Comparison of ENCODE assay signal across 9 mouse cellular contexts in the genomic region with DNA sequence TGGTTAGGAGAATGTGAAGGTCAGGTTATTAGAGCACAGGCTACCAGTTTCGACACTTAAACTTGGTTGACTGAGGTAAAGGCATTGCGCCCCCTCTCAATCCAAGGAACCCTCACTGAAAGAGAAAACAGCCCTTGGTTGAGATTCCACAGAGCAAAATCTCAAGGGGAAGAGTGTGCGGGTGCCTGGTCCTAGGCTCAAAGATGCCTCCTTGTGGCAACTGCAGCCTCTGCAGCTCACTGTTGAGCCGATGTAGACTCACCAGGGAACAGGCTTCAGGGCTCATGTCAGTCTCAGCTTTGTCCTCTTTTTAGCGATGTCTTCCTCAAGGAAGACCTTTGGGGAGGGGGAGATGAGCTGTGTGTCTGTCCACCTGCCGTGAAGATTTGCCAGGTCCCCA.
DNase-seq lines count a peak whose midpoint lies in the region; ATAC-seq lines count a peak whose summit lies in the region.
"Had no signal": no experiment of that assay in that cellular context is flagged by ENCODE, and none has a peak within 500 bp of the region (broad histone marks: within the 10 kb centered on the region; RNA-seq: fewer than 3 reads in every experiment).

No protein-coding gene starts in this region.

- H3K4me3 ChIP-seq in limb, embryonic 11.5 days (ENCODE audit: low read depth, low read length): no peak overlapping the region
- H3K4me3 ChIP-seq: hindbrain, embryonic 15.5 days had no signal

- H3K9me3 ChIP-seq in limb, embryonic 11.5 days (ENCODE audit: control insufficient read depth, low read length): no peaks in the 10 kb centered on the region
- H3K9me3 ChIP-seq: hindbrain, embryonic 15.5 days had no signal

- no peaks in the 10 kb centered on the region for H3K27me3 ChIP-seq in limb, embryonic 11.5 days (ENCODE audit: control insufficient read depth, insufficient read depth, low read length)
- H3K27me3 ChIP-seq: hindbrain, embryonic 15.5 days had no signal

- peak; percentile 41 for DNase-seq in CD4-positive helper T cell, adult 2 months (ENCODE audit: low read depth, low spot score)
- peak; percentile 52 for DNase-seq in MN1 (ENCODE audit: low spot score)
- DNase-seq in cerebellum, postnatal 25 days: peak; percentile 58 to 72
- DNase-seq in gastrocnemius, postnatal 10 days: peak; percentile 62
- DNase-seq in kidney, adult 9 months: peak; percentile 69
- peak; percentile 71 for DNase-seq in limb, embryonic 11.5 days (ENCODE audit: low spot score)
- peak; percentile 64 for DNase-seq in right cerebral cortex, adult 18-20 months
- peak; percentile 23 for DNase-seq in yolk sac, embryonic 10.5 days (ENCODE audit: low spot score)

- H3K9ac ChIP-seq in limb, embryonic 11.5 days (ENCODE audit: low read length): no peak overlapping the region
- H3K9ac ChIP-seq: hindbrain, embryonic 15.5 days had no signal

- H3K27ac ChIP-seq in limb, embryonic 11.5 days (replicated peaks; ENCODE audit: low read depth, low read length): no peak overlapping the region
- H3K27ac ChIP-seq: hindbrain, embryonic 15.5 days had no signal

- no peaks in the 10 kb centered on the region for H3K4me1 ChIP-seq in limb, embryonic 11.5 days (ENCODE audit: control insufficient read depth, insufficient read depth, low read length)
- H3K4me1 ChIP-seq: hindbrain, embryonic 15.5 days had no signal

- H3K36me3 ChIP-seq in limb, embryonic 11.5 days (ENCODE audit: control insufficient read depth, insufficient read depth, low read length): no peaks in the 10 kb centered on the region
- H3K36me3 ChIP-seq: hindbrain, embryonic 15.5 days had no signal

- H3K4me2 ChIP-seq in limb, embryonic 11.5 days (ENCODE audit: low read depth, severe bottlenecking): no peak overlapping the region
- H3K4me2 ChIP-seq: hindbrain, embryonic 15.5 days had no signal

- WGBS in limb, embryonic 11.5 days: 35% methylated on average over 6 of the region's 6 CpGs

- ATAC-seq in limb, embryonic 11.5 days (ENCODE audit: insufficient number of reproducible peaks, low FRiP score, low TSS enrichment, low read depth): no peak
